Mouse (Mus musculus) CH12.LX (cell line): ENCODE data around the gene Dhx15. TPM values are rescaled to one million over a fixed set of nuclear protein-coding genes. Genes with fewer than 3 reads are reported as not detected.
"Not testable (repeated sequence)": the region's sequence is repeated elsewhere in the genome, so short reads cannot be mapped to it uniquely, and the experiment has no call there.

Experiments
- DNase-seq: peaks from one replicate; pipeline ENCODE4 v3.0.0-alpha.2; 2013; ENCODE audit errors: extremely low read depth
- H3K27ac ChIP-seq: 2 replicates; pipeline ENCODE4 v1.5.1; 2012; ENCODE audit warnings: low read depth, mild to moderate bottlenecking, control low read depth, moderate library complexity; ENCODE audit not compliant: insufficient read depth
- H3K27me3 ChIP-seq: replicated peaks from 2 replicates; pipeline ENCODE3; 2012; ENCODE audit warnings: inconsistent platforms
- H3K36me3 ChIP-seq, 2 experiments: replicated peaks in 1 of 2; 2 replicates each; pipeline versions ENCODE3 to v1.6.1; 2012; ENCODE audit warnings: inconsistent platforms in 1 of 2, low read length in 1 of 2, mild to moderate bottlenecking in 1 of 2, mixed read lengths in 1 of 2, moderate library complexity in 1 of 2; ENCODE audit not compliant: control insufficient read depth in 1 of 2, insufficient read depth in 1 of 2
- H3K4me1 ChIP-seq, 2 experiments: 2 replicates each; pipeline ENCODE4 v1.6.1; 2012; ENCODE audit warnings: inconsistent platforms in 1 of 2, moderate library complexity in 1 of 2; ENCODE audit not compliant: insufficient read depth in 2 of 2, control insufficient read depth in 1 of 2
- H3K4me2 ChIP-seq: 2 replicates; pipeline ENCODE4 v1.6.1; 2012; ENCODE audit warnings: low read depth, mild to moderate bottlenecking, control low read depth; ENCODE audit not compliant: poor library complexity, insufficient read depth, severe bottlenecking
- H3K4me3 ChIP-seq, 3 experiments: fragments of 150-350 bp in 1 of 3; sonication (generic) in 1 of 3; replicated peaks in 1 of 3; 2 replicates each; pipeline versions ENCODE3 to v1.5.1; 2011 to 2012; ENCODE audit warnings: low read depth in 2 of 3, low read length in 2 of 3, mild to moderate bottlenecking in 2 of 3, moderate library complexity in 2 of 3, control low read depth in 1 of 3, improper control_type of control experiment in 1 of 3, inconsistent platforms in 1 of 3, mixed read lengths in 1 of 3; ENCODE audit not compliant: poor library complexity in 1 of 3
- H3K79me2 ChIP-seq: replicated peaks from 2 replicates; pipeline ENCODE4 v1.6.1; 2012; ENCODE audit warnings: mild to moderate bottlenecking, moderate library complexity; ENCODE audit not compliant: control insufficient read depth, poor library complexity, insufficient read depth, severe bottlenecking; ENCODE audit errors: extremely low read depth
- H3K9ac ChIP-seq: 2 replicates; pipeline ENCODE4 v1.6.1; 2012; ENCODE audit warnings: low read depth, mild to moderate bottlenecking, control low read depth, moderate library complexity; ENCODE audit not compliant: insufficient read depth
- H3K9me3 ChIP-seq: replicated peaks from 2 replicates; pipeline ENCODE3; 2012; ENCODE audit warnings: low read length, inconsistent platforms, mixed read lengths
- BHLHE40 ChIP-seq: IDR thresholded peaks from 2 replicates; pipeline ENCODE4 v1.6.1; 2011; ENCODE audit warnings: mild to moderate bottlenecking, low read depth, low read length, improper control_type of control experiment
- CHD1 ChIP-seq: IDR thresholded peaks from 2 replicates; pipeline ENCODE4 v1.6.1; 2012; ENCODE audit warnings: low read depth, low read length, improper control_type of control experiment, inconsistent platforms
- CHD2 ChIP-seq: IDR thresholded peaks from 2 replicates; pipeline ENCODE4 v1.6.1; 2011; ENCODE audit warnings: low read length, improper control_type of control experiment
- E2F4 ChIP-seq: IDR thresholded peaks from 2 replicates; pipeline ENCODE4 v1.6.1; 2011; ENCODE audit warnings: low read depth, low read length, improper control_type of control experiment; ENCODE audit not compliant: insufficient replicate concordance
- ELF1 ChIP-seq: IDR thresholded peaks from 2 replicates; pipeline ENCODE4 v1.6.1; 2014; ENCODE audit warnings: low read depth, mild to moderate bottlenecking, inconsistent platforms, low read length, improper control_type of control experiment
- GABPA ChIP-seq: IDR thresholded peaks from 2 replicates; pipeline ENCODE4 v1.6.1; 2012; ENCODE audit warnings: low read depth, low read length, improper control_type of control experiment, inconsistent platforms; ENCODE audit not compliant: insufficient replicate concordance
- HCFC1 ChIP-seq: IDR thresholded peaks from 2 replicates; pipeline ENCODE4 v1.6.1; 2012; ENCODE audit warnings: low read depth, mild to moderate bottlenecking, inconsistent platforms, low read length, improper control_type of control experiment
- JUN ChIP-seq: IDR thresholded peaks from 2 replicates; pipeline ENCODE4 v1.6.1; 2011; ENCODE audit warnings: low read depth, mild to moderate bottlenecking, low read length, improper control_type of control experiment, moderate library complexity; ENCODE audit not compliant: insufficient read depth
- MAX ChIP-seq: IDR thresholded peaks from 2 replicates; pipeline ENCODE4 v1.6.1; 2011; ENCODE audit warnings: low read length, improper control_type of control experiment
- MEF2A ChIP-seq: IDR thresholded peaks from 2 replicates; pipeline ENCODE4 v1.6.1; 2014; ENCODE audit warnings: low read depth, mild to moderate bottlenecking, inconsistent platforms, low read length, improper control_type of control experiment, borderline replicate concordance
- NELFE ChIP-seq: IDR thresholded peaks from 2 replicates; pipeline ENCODE4 v1.6.1; 2011; ENCODE audit warnings: low read depth, low read length, improper control_type of control experiment
- NRF1 ChIP-seq: IDR thresholded peaks from 2 replicates; pipeline ENCODE4 v1.6.1; 2014; ENCODE audit warnings: low read depth, mild to moderate bottlenecking, inconsistent platforms, low read length, improper control_type of control experiment, moderate library complexity
- POLR2AphosphoS2 ChIP-seq: IDR thresholded peaks from 2 replicates; pipeline ENCODE4 v1.6.1; 2011; ENCODE audit warnings: low read depth, low read length, improper control_type of control experiment
- RCOR1 ChIP-seq: conservative IDR thresholded peaks from 2 replicates; pipeline ENCODE4 v1.6.1; 2012; ENCODE audit warnings: low read depth, mild to moderate bottlenecking, inconsistent platforms, low read length, improper control_type of control experiment
- SMC3 ChIP-seq: IDR thresholded peaks from 2 replicates; pipeline ENCODE4 v1.6.1; 2011; ENCODE audit warnings: low read depth, low read length, improper control_type of control experiment
- TCF12 ChIP-seq: IDR thresholded peaks from 2 replicates; pipeline ENCODE4 v1.6.1; 2014; ENCODE audit warnings: low read depth, mild to moderate bottlenecking, inconsistent platforms, low read length, improper control_type of control experiment
- ZKSCAN1 ChIP-seq: IDR thresholded peaks from 2 replicates; pipeline ENCODE4 v1.6.1; 2012; ENCODE audit warnings: low read depth, inconsistent platforms, low read length, improper control_type of control experiment, borderline replicate concordance
- ZMIZ1 ChIP-seq: IDR thresholded peaks from 2 replicates; pipeline ENCODE4 v1.6.1; 2012; ENCODE audit warnings: low read depth, mild to moderate bottlenecking, inconsistent platforms, low read length, improper control_type of control experiment
- ZNF384 ChIP-seq: IDR thresholded peaks from 2 replicates; pipeline ENCODE4 v1.6.1; 2012; ENCODE audit warnings: low read depth, low read length, improper control_type of control experiment, inconsistent platforms
- dilution Hi-C: fragments of 300-500 bp; cut with MboI; formaldehyde crosslinking; loops from 2 replicates; pipeline ENCODE4 v1.14.3; 2020; ENCODE audit warnings: low sequenced_read_pairs; ENCODE audit not compliant: extremely low pct_unique_long_range_greater_than_20kb, extremely low pct_ligation_motif_present
- in situ Hi-C: fragments of 300-500 bp; cut with MboI; formaldehyde crosslinking; loops from 3 replicates; pipeline ENCODE4 v1.14.3; 2019; ENCODE audit warnings: low sequenced_read_pairs, low pct_ligation_motif_present, low pct_unique_long_range_greater_than_20kb, mixed read lengths
- polyA plus RNA-seq: library from polyadenylated mRNA; unstranded; fragments of >175 nt; gene quantifications from 2 replicates; pipeline ENCODE4 v1.2.1, GENCODE M21; 2012; ENCODE audit warnings: low read depth; ENCODE audit not compliant: insufficient read length
- total RNA-seq, 2 experiments: library from RNA; depleted of rRNA; stranded (reverse); fragments of 300-350 nt in 1 of 2; fragments of >200 nt in 1 of 2; gene quantifications; 2 replicates each; pipeline ENCODE4 v1.2.3; 2012 to 2014

Gene Dhx15
- total and polyA plus RNA-seq, 3 experiments = 101 to 355 (median 287) TPM

GRCm38 (mm10) chr5:52237956-52238735, 47.8 kb upstream of the Dhx15 start:
- Histone ChIP-seq H3K4me3 (no peak overlapping the region), H3K9ac (no peak overlapping the region), H3K79me2 (no peaks in the 10 kb centered on the region), H3K36me3 (no peaks in the 10 kb centered on the region), H3K9me3 (no peaks in the 10 kb centered on the region), H3K27ac (no peak overlapping the region), H3K27me3 (no peaks in the 10 kb centered on the region), H3K4me2 (no peak overlapping the region), H3K4me1 (peaks cover 0 to 7% of the 10 kb centered on the region in 2 experiments; a peak in 1 of 4 replicates)
- dilution Hi-C loops (no loop called here), in situ Hi-C loops (loop anchor here (10.0 kb wide), 1 partner anchor 123 kb away; no protein-coding TSS in a partner anchor)
- TF ChIP-seq JUN = no peak
- no peak for TF ChIP-seq MEF2A
- TF ChIP-seq ZKSCAN1 = no peak
- DNase-seq = no peak

- H3K9ac ChIP-seq, dilution Hi-C loops, H3K4me3 ChIP-seq, H3K4me2 ChIP-seq, H3K27ac ChIP-seq, H3K36me3 ChIP-seq, H3K9me3 ChIP-seq, DNase-seq, H3K27me3 ChIP-seq, H3K79me2 ChIP-seq: not testable (repeated sequence)
- in situ Hi-C loops = loop anchor here (10.0 kb wide), 1 partner anchor 122 kb away; no protein-coding TSS in a partner anchor
- H3K4me1 ChIP-seq = peaks cover 0 to 18% of the 10 kb centered on the region in 2 experiments; a peak in 2 of 4 replicates
These were observed 46.3 kb upstream of the Dhx15 start for GRCm38 (mm10) chr5:52236585-52236984.

- TF ChIP-seq SMC3 (no peak), ELF1 (no peak), NRF1 (no peak), BHLHE40 (no peak), RCOR1 (no peak), E2F4 (no peak), NELFE (no peak), CHD2 (no peak), CHD1 (no peak), ZNF384 (no peak), HCFC1 (no peak), GABPA (no peak), ZMIZ1 (no peak), MAX (no peak), TCF12 (no peak), POLR2AphosphoS2 (no peak)
- Histone ChIP-seq H3K27me3 (no peaks in the 10 kb centered on the region), H3K27ac (no peak overlapping the region), H3K9me3 (no peaks in the 10 kb centered on the region), H3K79me2 (no peaks in the 10 kb centered on the region), H3K4me3 (no peak overlapping the region), H3K4me1 (peaks cover 3 to 22% of the 10 kb centered on the region in 2 experiments; a peak in 3 of 4 replicates), H3K4me2 (no peak overlapping the region), H3K9ac (no peak overlapping the region), H3K36me3 (no peaks in the 10 kb centered on the region)
- no peak for DNase-seq
- dilution Hi-C loops = no loop called here
- in situ Hi-C loops = loop anchor here (5.0 to 10.0 kb wide), 2 partner anchors 37 to 120 kb away; no protein-coding TSS in a partner anchor
These were observed 44.3 kb upstream of the Dhx15 start for GRCm38 (mm10) chr5:52234570-52234969.
